Mouse (Mus musculus) brain, embryonic 14.5 days (tissue): ENCODE measurements at regions not wholly inside any gene's neighbourhood (a gene's known extent, or its start where the extent isn't known, plus 50 kb on each side); places are given as distances from the start of the nearest gene placed in this dataset.

ENCODE experiments used
- DNase-seq: peaks from one replicate; pipeline ENCODE4 v3.0.0-alpha.2; 2011; ENCODE audit warnings: low read depth
- CTCF ChIP-seq: fragments of 200-500 bp; IDR thresholded peaks from 2 replicates; pipeline ENCODE4 v1.5.1; 2012; ENCODE audit warnings: inconsistent platforms, mild to moderate bottlenecking, moderate library complexity, borderline replicate concordance; ENCODE audit not compliant: insufficient read depth, insufficient read length; ENCODE audit errors: extremely low read depth
- POLR2A ChIP-seq: fragments of 200-500 bp; IDR thresholded peaks from 2 replicates; pipeline ENCODE4 v1.6.1; 2012; ENCODE audit warnings: mild to moderate bottlenecking, inconsistent platforms, borderline replicate concordance; ENCODE audit not compliant: poor library complexity, insufficient read depth, insufficient read length, severe bottlenecking; ENCODE audit errors: extremely low read depth

- TF ChIP-seq CTCF, result no peak
- TF ChIP-seq POLR2A, result no peak
Observed at GRCm38 (mm10) chr14:102811022-102811421, 171.4 kb downstream of the Kctd12 start.

DNA sequence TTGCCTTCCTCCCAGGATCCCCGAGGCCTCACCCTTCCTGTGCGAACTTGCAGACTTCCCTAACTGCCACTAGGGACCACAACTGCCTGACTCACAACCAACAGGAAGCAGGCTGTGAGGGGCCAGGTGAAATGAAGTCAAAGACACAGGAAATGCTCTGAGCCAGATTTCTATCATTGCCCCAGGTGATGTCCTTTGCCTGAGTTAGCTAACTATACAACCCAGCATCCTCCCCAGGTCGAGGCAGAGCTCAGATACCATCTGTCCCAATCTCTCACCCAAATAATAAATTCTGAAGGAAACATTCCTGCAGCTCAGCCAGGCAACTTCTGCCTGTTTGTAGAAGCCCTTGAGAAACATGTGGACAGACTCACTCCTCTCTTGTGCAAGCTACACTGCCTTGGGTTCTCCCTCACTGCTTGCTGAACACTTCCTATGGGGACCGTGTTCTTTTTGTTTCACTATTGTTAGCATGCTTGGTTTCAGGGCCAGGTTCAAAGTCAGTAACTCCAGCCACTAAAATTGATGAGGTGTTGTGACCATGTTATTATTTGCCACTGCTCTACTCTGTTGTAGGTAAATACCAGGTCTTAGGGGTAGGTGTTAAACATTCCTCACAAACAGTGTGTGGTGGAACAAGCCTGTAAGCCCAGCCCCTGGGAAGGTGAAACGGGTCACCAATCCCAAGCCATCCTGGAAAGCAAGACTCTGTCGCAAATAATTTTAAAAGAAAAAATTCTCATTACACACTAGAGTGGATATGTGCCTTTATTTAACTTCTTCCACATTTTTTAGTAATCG is 172.1 kb downstream of the Kctd12 start:
- TF ChIP-seq CTCF (peak; percentile 9; the same call in 1 of the 2 replicates), POLR2A (no peak)
- DNase-seq, result no peak

More at GRCm38 (mm10) chr14:102811022-102811421, 171.4 kb downstream of the Kctd12 start:
- DNase-seq, result no peak

DNA sequence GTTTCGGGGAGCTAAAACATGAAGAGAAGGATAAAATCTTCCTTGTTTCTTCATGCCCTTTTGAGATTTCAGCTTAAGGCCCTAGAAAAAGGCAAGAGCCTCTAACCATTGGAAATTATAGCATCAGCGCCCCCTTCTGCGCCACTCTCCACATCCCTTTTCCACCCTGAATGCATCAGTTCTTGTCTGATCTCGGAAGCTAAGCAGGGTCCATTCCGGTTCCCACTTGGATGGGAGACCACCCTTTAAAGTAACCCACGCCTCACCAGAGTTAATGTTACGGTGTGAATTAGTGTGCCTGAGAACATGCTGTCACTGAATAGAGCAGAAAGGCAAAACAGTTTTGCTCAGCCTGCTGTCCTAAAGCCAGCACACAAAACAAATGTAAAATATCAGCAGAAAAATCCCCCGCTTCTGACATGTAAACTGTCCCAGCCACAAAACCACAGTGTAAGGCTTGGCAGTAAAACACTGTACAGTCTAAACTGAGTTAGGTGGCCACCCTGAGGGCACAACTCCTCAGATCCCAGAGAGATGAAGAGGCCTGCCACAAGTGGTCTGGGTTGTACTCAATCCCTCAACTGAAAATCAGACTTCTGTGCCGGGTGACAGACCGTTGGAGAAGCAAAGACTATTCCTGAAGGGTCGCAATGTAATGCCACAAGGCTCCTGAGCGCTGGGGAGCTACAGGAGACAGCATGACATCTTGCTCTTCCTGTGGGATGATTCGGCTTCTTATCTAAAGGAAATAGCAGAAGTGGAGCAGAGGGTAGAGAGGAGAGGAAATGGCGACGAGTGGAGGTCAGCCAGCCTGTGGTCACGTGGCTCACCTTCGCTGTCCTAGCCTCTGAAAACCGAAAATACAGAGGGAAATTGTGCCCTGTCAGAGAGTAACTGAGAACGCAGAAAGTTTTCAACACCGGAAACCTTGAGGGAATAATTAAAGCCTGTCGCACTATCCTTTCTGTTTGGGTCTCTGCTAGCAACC is 176.2 kb downstream of the Kctd12 start:
- TF ChIP-seq POLR2A (no peak), CTCF (no peak)
- peak; percentile 46 for DNase-seq

GRCm38 (mm10) chr14:102795676-102796075 is 186.8 kb downstream of the Kctd12 start:
- DNase-seq, result no peak
- TF ChIP-seq POLR2A (no peak), CTCF (no peak)

GRCm38 (mm10) chr14:102794898-102795297 is 187.5 kb downstream of the Kctd12 start:
- no peak for DNase-seq
- no peak for TF ChIP-seq POLR2A
- no peak for TF ChIP-seq CTCF

DNA sequence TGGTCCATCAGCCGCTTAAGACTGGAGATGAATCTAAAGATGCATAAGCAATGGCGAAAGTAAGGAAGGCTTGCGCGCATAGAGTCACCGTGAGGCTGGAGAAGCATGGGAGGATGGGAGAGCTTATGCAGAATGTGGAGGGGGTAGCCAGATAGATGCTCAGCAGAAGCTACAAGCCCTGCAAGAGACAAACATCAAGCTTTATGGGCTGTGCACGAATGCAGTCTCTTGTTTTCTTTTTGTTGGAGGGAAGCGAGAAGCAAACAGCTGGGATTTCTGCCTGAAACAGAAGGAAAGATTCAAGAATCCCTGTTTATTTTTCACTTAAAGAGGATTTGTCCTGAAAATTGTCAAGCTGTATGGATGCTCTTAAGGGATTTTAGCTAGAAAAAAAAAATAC is 188.7 kb downstream of the Kctd12 start:
- TF ChIP-seq POLR2A, result no peak
- TF ChIP-seq CTCF, result no peak
- no peak for DNase-seq

DNA sequence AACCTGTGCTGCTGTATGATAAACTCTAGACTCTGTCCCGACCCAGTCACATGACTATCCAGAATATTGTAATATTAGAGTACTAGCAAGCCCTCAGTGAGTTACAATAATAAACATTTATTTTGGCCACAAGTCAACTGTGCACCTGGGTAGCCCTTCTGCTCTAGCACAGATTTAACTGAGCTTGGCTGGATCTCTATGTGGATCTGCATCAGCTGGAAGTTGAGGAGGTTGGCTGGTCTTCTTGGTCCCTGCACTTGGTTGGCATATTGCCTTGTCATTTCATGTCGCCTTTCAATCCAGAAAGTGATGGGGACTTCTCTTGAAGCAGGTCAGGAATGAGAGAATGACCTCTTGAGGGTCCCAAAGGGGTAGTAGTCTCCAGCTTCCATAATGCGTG is 191.5 kb downstream of the Kctd12 start:
- DNase-seq, result no peak

GRCm38 (mm10) chr14:102782227-102782626 is 200.2 kb downstream of the Kctd12 start:
- TF ChIP-seq POLR2A (no peak), CTCF (no peak)

More for the DNA sequence above, 191.5 kb downstream of the Kctd12 start:
- TF ChIP-seq CTCF (no peak), POLR2A (no peak)

GRCm38 (mm10) chr14:102769716-102770115 is 212.7 kb downstream of the Kctd12 start:
- TF ChIP-seq CTCF (no peak), POLR2A (no peak)
- DNase-seq, result no peak

More at GRCm38 (mm10) chr14:102782227-102782626, 200.2 kb downstream of the Kctd12 start:
- DNase-seq, result no peak

DNA sequence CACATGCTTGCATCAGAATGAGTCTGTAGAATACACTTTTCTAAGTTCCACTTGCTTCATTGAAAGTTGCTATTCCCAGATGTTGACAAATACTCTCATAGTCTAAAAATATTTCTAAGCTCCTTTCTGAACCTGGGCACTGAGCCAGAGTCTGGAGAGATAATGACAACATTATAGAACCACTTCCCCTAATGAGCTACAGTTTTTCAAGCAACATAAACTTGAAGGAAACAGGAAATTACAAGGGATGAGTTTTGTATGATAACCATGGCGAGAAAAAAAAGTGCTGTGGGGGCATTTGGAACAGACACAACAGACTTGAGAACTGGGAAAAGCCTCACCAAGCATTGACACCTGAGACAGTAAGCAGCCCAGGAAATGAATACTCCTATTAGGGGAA is 233.8 kb downstream of the Kctd12 start:
- DNase-seq, result peak; percentile 24

GRCm38 (mm10) chr14:102742331-102742730 is 240.1 kb downstream of the Kctd12 start:
- TF ChIP-seq CTCF (no peak), POLR2A (no peak)
- peak; percentile 48 for DNase-seq

More for the DNA sequence above, 233.8 kb downstream of the Kctd12 start:
- TF ChIP-seq POLR2A (no peak), CTCF (no peak)
